Mouse (Mus musculus): ENCODE data around the gene Gm20937. TPM values are rescaled to one million over a fixed set of nuclear protein-coding genes. Genes with fewer than 3 reads are reported as not detected.
"Not testable (repeated sequence)": the region's sequence is repeated elsewhere in the genome, so short reads cannot be mapped to it uniquely, and the experiment has no call there.

Gene Gm20937
- not detected for total RNA-seq (2021)
- long read RNA-seq, experiment 1: 0 reads
- long read RNA-seq, experiment 2: 0 reads

GRCm38 (mm10) chrY:68294798-68295197, at the start of gene Gm20937:
Gene Gm20937 (minus strand): TSS chrY:68294898.
- DNase-seq (ENCODE audit: low spot score in 2 of 2): not testable (repeated sequence)

Other genes starting within 250 kb of the Gm20937 start
- not detected for gene Gm20816, start 243.1 kb upstream of the Gm20937 start, total RNA-seq (2021)

All from gastrocnemius, postnatal 4 days (tissue).